Mouse (Mus musculus): ENCODE measurements around the gene Igdcc4. TPM values are rescaled to one million over a fixed set of nuclear protein-coding genes. Genes with fewer than 3 reads are reported as not detected.

Igdcc4 gene
- polyA plus RNA-seq, 1 experiment from 2014 or later: 13.0 TPM

- WGBS: 79% methylated on average over 2 of the region's 2 CpGs
- Histone ChIP-seq H3K4me3 (no peak overlapping the region), H3K9ac (no peak overlapping the region), H3K4me2 (no peak overlapping the region), H3K4me1 (replicated peaks) (peaks cover 24% of the 10 kb centered on the region), H3K36me3 (peaks cover 10% of the 10 kb centered on the region; the same call in 1 of the 2 replicates), H3K27ac (ENCODE audit: poor library complexity, severe bottlenecking) (no peak overlapping the region), H3K9me3 (replicated peaks) (no peaks in the 10 kb centered on the region), H3K27me3 (replicated peaks) (0 out of 2 replicates have a peak, but pooled peaks cover 5% of the 10 kb centered on the region)
- no peak for ATAC-seq (ENCODE audit: insufficient number of reproducible peaks, low FRiP score)
These were observed 12.4 kb downstream of the Igdcc4 start for GRCm38 (mm10) chr9:65113694-65114093.

GRCm38 (mm10) chr9:65115891-65116290, 14.6 kb downstream of the Igdcc4 start:
- Histone ChIP-seq H3K9ac (peak overlapping the region; percentile 43; the same call in 1 of the 2 replicates), H3K4me1 (replicated peaks) (peaks cover 11% of the 10 kb centered on the region), H3K27me3 (replicated peaks) (no peaks in the 10 kb centered on the region), H3K27ac (ENCODE audit: poor library complexity, severe bottlenecking) (peak overlapping the region; percentile 22; the same call in 1 of the 2 replicates), H3K36me3 (peaks cover 13% of the 10 kb centered on the region; the same call in 1 of the 2 replicates), H3K4me3 (no peak overlapping the region), H3K4me2 (no peak overlapping the region), H3K9me3 (replicated peaks) (no peaks in the 10 kb centered on the region)
- 42% methylated on average over 2 of the region's 2 CpGs for WGBS
- ATAC-seq (ENCODE audit: insufficient number of reproducible peaks, low FRiP score): no peak

- Histone ChIP-seq H3K4me1 (replicated peaks) (peaks cover 11% of the 10 kb centered on the region), H3K27me3 (replicated peaks) (peaks cover 13% of the 10 kb centered on the region), H3K9ac (no peak overlapping the region), H3K36me3 (peaks cover 13% of the 10 kb centered on the region; the same call in 1 of the 2 replicates), H3K4me2 (no peak overlapping the region), H3K4me3 (no peak overlapping the region), H3K9me3 (replicated peaks) (no peaks in the 10 kb centered on the region), H3K27ac (ENCODE audit: poor library complexity, severe bottlenecking) (no peak overlapping the region)
- no peak for ATAC-seq (ENCODE audit: insufficient number of reproducible peaks, low FRiP score)
- WGBS: 71% methylated on average over 2 of the region's 2 CpGs
These were observed 16.2 kb downstream of the Igdcc4 start for GRCm38 (mm10) chr9:65117516-65117915.

- H3K4me2 ChIP-seq: no peak overlapping the region
- 2% methylated on average over 3 of the region's 3 CpGs for WGBS
- H3K4me3 ChIP-seq: no peak overlapping the region
- H3K4me1 ChIP-seq (replicated peaks): peaks cover 11% of the 10 kb centered on the region
- no peak for ATAC-seq (ENCODE audit: insufficient number of reproducible peaks, low FRiP score)
- H3K9me3 ChIP-seq (replicated peaks): no peaks in the 10 kb centered on the region
- H3K36me3 ChIP-seq: peaks cover 17% of the 10 kb centered on the region; the same call in 1 of the 2 replicates
- H3K27ac ChIP-seq (ENCODE audit: poor library complexity, severe bottlenecking): no peak overlapping the region
- H3K27me3 ChIP-seq (replicated peaks): peaks cover 42% of the 10 kb centered on the region
- no peak overlapping the region for H3K9ac ChIP-seq
These were observed 19.6 kb downstream of the Igdcc4 start for GRCm38 (mm10) chr9:65120935-65121334.

GRCm38 (mm10) chr9:65122545-65122944, 21.3 kb downstream of the Igdcc4 start:
- H3K27me3 ChIP-seq (replicated peaks): peaks cover 42% of the 10 kb centered on the region
- peak overlapping the region; percentile 49 for H3K4me2 ChIP-seq
- no peak overlapping the region for H3K9ac ChIP-seq
- no peak for ATAC-seq (ENCODE audit: insufficient number of reproducible peaks, low FRiP score)
- no peak overlapping the region for H3K27ac ChIP-seq (ENCODE audit: poor library complexity, severe bottlenecking)
- no peaks in the 10 kb centered on the region for H3K9me3 ChIP-seq (replicated peaks)
- 0 out of 2 replicates have a peak overlapping the region, but pooled peaks have one; percentile 13 for H3K4me3 ChIP-seq
- peaks cover 4% of the 10 kb centered on the region for H3K4me1 ChIP-seq (replicated peaks)
- 8% methylated on average over 18 of the region's 18 CpGs for WGBS
- peaks cover 16% of the 10 kb centered on the region; the same call in 1 of the 2 replicates for H3K36me3 ChIP-seq

- peak; percentile 33; the same call in 1 of the 2 replicates for ATAC-seq (ENCODE audit: insufficient number of reproducible peaks, low FRiP score)
- Histone ChIP-seq H3K4me3 (peak overlapping the region; percentile 52), H3K27ac (ENCODE audit: poor library complexity, severe bottlenecking) (no peak overlapping the region), H3K4me1 (replicated peaks) (peaks cover 11% of the 10 kb centered on the region), H3K9me3 (replicated peaks) (no peaks in the 10 kb centered on the region), H3K27me3 (replicated peaks) (peaks cover 48% of the 10 kb centered on the region), H3K4me2 (peak overlapping the region; percentile 92), H3K36me3 (0 out of 2 replicates have a peak, but pooled peaks cover 11% of the 10 kb centered on the region), H3K9ac (peak overlapping the region; percentile 66)
- 3% methylated on average over 46 of the region's 48 CpGs for WGBS
These were observed 22.4 kb downstream of the Igdcc4 start for GRCm38 (mm10) chr9:65123552-65124168.

GRCm38 (mm10) chr9:65128123-65128815, 27.0 kb downstream of the Igdcc4 start:
- Histone ChIP-seq H3K27ac (ENCODE audit: poor library complexity, severe bottlenecking) (no peak overlapping the region), H3K27me3 (replicated peaks) (peaks cover 27% of the 10 kb centered on the region), H3K9ac (peak overlapping the region; percentile 53), H3K9me3 (replicated peaks) (no peaks in the 10 kb centered on the region), H3K36me3 (0 out of 2 replicates have a peak, but pooled peaks cover 7% of the 10 kb centered on the region), H3K4me3 (peak overlapping the region; percentile 37), H3K4me2 (peak overlapping the region; percentile 70), H3K4me1 (replicated peaks) (peaks cover 13% of the 10 kb centered on the region)
- 8% methylated on average over 25 of the region's 25 CpGs for WGBS
- ATAC-seq (ENCODE audit: insufficient number of reproducible peaks, low FRiP score): peak; percentile 54; the same call in 1 of the 2 replicates

- Histone ChIP-seq H3K4me2 (no peak overlapping the region), H3K27ac (ENCODE audit: poor library complexity, severe bottlenecking) (no peak overlapping the region), H3K27me3 (replicated peaks) (peaks cover 26% of the 10 kb centered on the region), H3K4me1 (replicated peaks) (peaks cover 9% of the 10 kb centered on the region), H3K9me3 (replicated peaks) (no peaks in the 10 kb centered on the region), H3K9ac (0 out of 2 replicates have a peak overlapping the region, but pooled peaks have one; percentile 3), H3K36me3 (peaks cover 5% of the 10 kb centered on the region; the same call in 1 of the 2 replicates), H3K4me3 (no peak overlapping the region)
- WGBS: 74% methylated on average over 5 of the region's 5 CpGs
- ATAC-seq (ENCODE audit: insufficient number of reproducible peaks, low FRiP score): no peak
These were observed 30.4 kb downstream of the Igdcc4 start for GRCm38 (mm10) chr9:65131717-65132116.

- H3K9ac ChIP-seq: no peak overlapping the region
- peaks cover 20% of the 10 kb centered on the region for H3K27me3 ChIP-seq (replicated peaks)
- no peak overlapping the region for H3K27ac ChIP-seq (ENCODE audit: poor library complexity, severe bottlenecking)
- H3K4me2 ChIP-seq: peak overlapping the region; percentile 46
- 5% methylated on average over 10 of the region's 10 CpGs for WGBS
- ATAC-seq (ENCODE audit: insufficient number of reproducible peaks, low FRiP score): no peak; the same call in 1 of the 2 replicates
- H3K4me1 ChIP-seq (replicated peaks): peaks cover under 1% of the 10 kb centered on the region
- H3K4me3 ChIP-seq: no peak overlapping the region
- no peaks in the 10 kb centered on the region for H3K9me3 ChIP-seq (replicated peaks)
- H3K36me3 ChIP-seq: peaks cover 5% of the 10 kb centered on the region; the same call in 1 of the 2 replicates
These were observed 32.5 kb downstream of the Igdcc4 start for GRCm38 (mm10) chr9:65133739-65134138.

- H3K27me3 ChIP-seq (replicated peaks): peaks cover 34% of the 10 kb centered on the region
- no peak overlapping the region for H3K27ac ChIP-seq (ENCODE audit: poor library complexity, severe bottlenecking)
- ATAC-seq (ENCODE audit: insufficient number of reproducible peaks, low FRiP score): no peak
- no peaks in the 10 kb centered on the region for H3K9me3 ChIP-seq (replicated peaks)
- no peak overlapping the region for H3K4me2 ChIP-seq
- WGBS: 72% methylated on average over 4 of the region's 4 CpGs
- no peak overlapping the region for H3K9ac ChIP-seq
- H3K36me3 ChIP-seq: peaks cover 5% of the 10 kb centered on the region; the same call in 1 of the 2 replicates
- H3K4me3 ChIP-seq: no peak overlapping the region
- no peaks in the 10 kb centered on the region for H3K4me1 ChIP-seq (replicated peaks)
These were observed 33.8 kb downstream of the Igdcc4 start for GRCm38 (mm10) chr9:65135126-65135525.

- WGBS: 3% methylated on average over 8 of the region's 8 CpGs
- no peaks in the 10 kb centered on the region for H3K9me3 ChIP-seq (replicated peaks)
- H3K9ac ChIP-seq: peak overlapping the region; percentile 72
- ATAC-seq (ENCODE audit: insufficient number of reproducible peaks, low FRiP score): no peak
- peaks cover 16% of the 10 kb centered on the region for H3K4me1 ChIP-seq (replicated peaks)
- H3K36me3 ChIP-seq: no peaks in the 10 kb centered on the region
- peak overlapping the region; percentile 95 for H3K4me2 ChIP-seq
- H3K4me3 ChIP-seq: peak overlapping the region; percentile 75
- H3K27ac ChIP-seq (ENCODE audit: poor library complexity, severe bottlenecking): no peak overlapping the region
- H3K27me3 ChIP-seq (replicated peaks): peaks cover 36% of the 10 kb centered on the region
These were observed 39.2 kb downstream of the Igdcc4 start for GRCm38 (mm10) chr9:65140491-65140890.

All from heart, embryonic 12.5 days (tissue).